Mouse (Mus musculus) left cerebral cortex, adult 6 months (tissue): ENCODE measurements around the gene Il31. TPM values are rescaled to one million over a fixed set of nuclear protein-coding genes. Genes with fewer than 3 reads are reported as not detected.

Experiments used
- long read RNA-seq, 2 experiments: library from polyadenylated mRNA; unstranded; transcript quantifications; one replicate each; pipeline ENCODE4 v2.0.0; 2019 to 2020
- polyA plus RNA-seq: library from polyadenylated mRNA; unstranded; fragments of <200 nt; fragmentation: Nextera tagmentation; gene quantifications from 2 replicates; pipeline ENCODE4 v1.2.3, GENCODE M21; 2021

Gene Il31
- not detected in 2 replicates for polyA plus RNA-seq
- long read RNA-seq, experiment 1, result 0 reads
- long read RNA-seq, experiment 2, result 0 reads

GRCm38 (mm10) chr5:123489112-123489785 is at the start of gene Il31, which contains the start of gene Lrrc43:
Gene Il31, minus strand, starts transcription at chr5:123489489.
Gene Lrrc43, plus strand, starts transcription at chr5:123489305.

GRCm38 (mm10) chr5:123525281-123525680 is 36.0 kb upstream of the Il31 start, which contains the start of gene Gm49027:
Gene Gm49027, minus strand, starts transcription at chr5:123525488.

GRCm38 (mm10) chr5:123523692-123524392 is 34.6 kb upstream of the Il31 start, which contains the start of gene Diablo:
Gene Diablo, minus strand, starts transcription at chr5:123524176.

GRCm38 (mm10) chr5:123510160-123510559 is 20.9 kb upstream of the Il31 start, which contains the start of gene B3gnt4:
Gene B3gnt4, plus strand, starts transcription at chr5:123510460.

Other genes starting within 250 kb of the Il31 start
- gene Wdr66, start 237.4 kb downstream of the Il31 start, polyA plus RNA-seq, result 0.49 and 0.95 TPM in 2 replicates
- gene Bcl7a, start 145.7 kb downstream of the Il31 start, polyA plus RNA-seq, result 13.4 and 25.0 TPM in 2 replicates
- gene Mlxip, start 94.7 kb downstream of the Il31 start, polyA plus RNA-seq, result 1.3 and 6.9 TPM in 2 replicates
- 0.36 and 0.48 TPM in 2 replicates for gene Lrrc43, start 184 bp downstream of the Il31 start, polyA plus RNA-seq
- gene B3gnt4, start 21.0 kb upstream of the Il31 start, polyA plus RNA-seq, result 1.5 TPM in 1 of 2 replicates, not detected in the other
- gene Diablo, start 34.7 kb upstream of the Il31 start, polyA plus RNA-seq, result 51.9 and 56.0 TPM in 2 replicates
- 0.16 TPM in 1 of 2 replicates, not detected in the other for gene Gm49027, start 36.0 kb upstream of the Il31 start, polyA plus RNA-seq
- gene Vps33a, start 83.5 kb upstream of the Il31 start, polyA plus RNA-seq, result 37.4 and 40.7 TPM in 2 replicates
- 32.8 and 39.0 TPM in 2 replicates for gene Clip1, start 195.1 kb upstream of the Il31 start, polyA plus RNA-seq
- gene Zcchc8, start 231.6 kb upstream of the Il31 start, polyA plus RNA-seq, result 16.1 and 16.9 TPM in 2 replicates